Mouse (Mus musculus) CD4-positive helper T cell, adult 2 months (primary cell): ENCODE measurements around the gene Chchd2.
A peak's percentile ranks its signal among the peaks of the same experiment; 100 is the strongest.

Experiments used
- DNase-seq: peaks from one replicate; pipeline ENCODE4 v3.0.0-alpha.2; 2012; ENCODE audit warnings: low read depth, missing footprints, low spot score

The Chchd2 gene

DNA sequence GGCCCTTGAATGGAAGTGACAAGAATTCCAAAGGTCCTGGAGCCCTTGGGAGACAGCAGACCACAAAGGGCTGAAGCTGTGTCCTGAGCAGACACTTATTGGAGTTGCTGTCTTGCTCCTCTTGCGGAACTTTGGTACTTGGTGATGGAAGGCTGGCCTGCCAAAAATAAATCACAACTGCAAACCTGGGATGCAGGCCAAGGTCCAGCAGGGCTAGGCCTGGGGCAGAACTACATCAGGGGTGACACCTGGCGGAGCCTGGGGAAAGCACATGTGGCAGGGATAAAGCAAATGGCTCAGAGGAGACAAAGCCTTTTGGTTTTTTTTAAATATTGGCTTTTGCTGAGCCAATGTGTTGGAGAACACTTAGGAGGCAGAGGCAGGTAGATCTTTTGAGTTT, 8.3 kb downstream of the Chchd2 start:
- no peak for DNase-seq

DNA sequence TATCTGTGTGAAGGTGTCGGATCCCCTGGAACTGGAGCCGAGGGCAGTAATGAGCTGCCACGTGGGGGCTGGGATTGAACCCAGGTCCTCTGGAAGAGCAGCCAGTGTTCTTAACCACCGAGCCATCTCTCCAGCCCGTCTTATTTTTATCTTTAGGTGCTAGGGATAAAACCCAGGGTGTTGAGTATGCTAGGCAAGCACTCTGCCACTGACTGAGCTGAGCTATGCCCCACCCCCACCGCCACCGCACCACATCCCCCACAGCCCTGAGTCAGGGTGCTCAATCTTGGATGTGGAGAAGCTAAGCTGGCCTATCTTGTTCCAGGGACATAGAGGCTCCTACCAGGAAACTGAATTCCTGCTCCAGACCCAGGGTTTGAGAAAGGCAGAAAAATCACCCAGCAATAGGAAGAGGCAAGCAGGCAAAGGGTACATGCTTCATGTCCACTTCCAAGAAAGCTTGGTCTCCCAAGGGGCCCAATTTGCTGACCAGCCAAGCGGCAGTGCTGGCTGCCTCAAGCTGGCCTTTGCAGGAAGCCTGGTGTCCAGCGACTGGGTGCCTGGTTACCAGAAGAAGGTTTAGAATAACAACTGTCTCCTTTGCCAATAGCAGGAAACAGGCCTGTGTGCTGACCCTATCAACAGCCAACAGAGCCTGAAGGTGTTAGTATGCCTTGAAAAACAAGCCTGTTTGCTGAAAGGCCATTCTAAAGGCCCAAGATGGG, 9.4 kb downstream of the Chchd2 start:
- DNase-seq: no peak

DNA sequence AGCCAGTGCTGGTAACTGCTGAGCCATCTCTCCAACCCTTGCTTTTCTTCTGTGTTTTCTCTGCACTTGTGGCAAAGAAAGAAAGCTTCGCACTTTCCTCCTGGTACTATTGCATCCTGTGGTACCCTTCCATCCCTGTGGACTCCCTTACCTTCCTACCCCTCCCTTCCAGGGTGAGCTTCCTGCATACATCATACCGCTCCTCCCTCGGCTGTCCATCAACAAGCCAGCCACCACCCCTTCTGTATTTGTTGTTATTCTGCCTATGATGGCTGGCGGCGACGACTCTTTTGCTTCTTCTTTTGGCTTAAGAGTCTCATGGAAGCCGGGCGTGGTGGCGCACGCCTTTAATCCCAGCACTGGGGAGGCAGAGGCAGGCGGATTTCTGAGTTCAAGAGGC, 12.2 kb downstream of the Chchd2 start:
- DNase-seq: no peak

DNA sequence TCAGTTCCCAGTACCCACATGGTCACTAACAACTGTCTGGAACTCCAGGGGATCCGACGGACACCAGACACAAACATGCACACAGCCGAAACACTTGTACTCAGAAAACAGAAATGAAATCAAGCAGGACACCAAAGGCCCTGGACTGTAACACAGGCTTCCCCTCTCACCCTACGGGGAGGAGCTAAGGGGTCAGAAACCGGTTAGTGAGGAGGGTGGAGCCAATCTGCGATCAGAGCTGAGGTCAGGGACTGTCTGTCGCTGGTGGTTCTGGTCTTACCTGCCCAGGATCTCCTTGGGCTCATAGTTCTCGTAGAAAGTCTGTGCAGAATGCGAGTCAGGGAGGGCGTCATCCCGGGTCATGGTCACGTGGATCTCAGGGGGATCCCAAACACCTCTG, 13.3 kb downstream of the Chchd2 start:
- no peak for DNase-seq

DNA sequence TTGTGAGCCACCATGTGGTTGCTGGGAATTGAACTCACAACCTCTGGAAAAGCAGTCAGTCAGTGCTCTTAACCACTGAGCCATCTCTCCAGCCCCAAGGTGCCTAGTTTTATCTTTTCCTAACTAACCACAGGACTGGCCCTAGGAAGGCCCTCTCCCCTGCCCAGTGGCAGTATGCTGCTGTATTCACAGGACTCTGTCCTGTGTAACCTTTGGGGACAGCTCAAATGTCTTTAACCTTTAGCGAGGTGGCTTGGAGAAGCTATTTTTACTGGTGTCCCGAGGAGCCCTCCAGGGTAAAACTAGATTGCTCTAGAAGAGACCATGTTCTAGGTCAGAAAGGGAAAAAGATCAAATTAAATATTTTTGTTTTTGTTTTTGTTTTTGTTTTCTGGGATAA, 16.0 kb downstream of the Chchd2 start:
- no peak for DNase-seq

DNA sequence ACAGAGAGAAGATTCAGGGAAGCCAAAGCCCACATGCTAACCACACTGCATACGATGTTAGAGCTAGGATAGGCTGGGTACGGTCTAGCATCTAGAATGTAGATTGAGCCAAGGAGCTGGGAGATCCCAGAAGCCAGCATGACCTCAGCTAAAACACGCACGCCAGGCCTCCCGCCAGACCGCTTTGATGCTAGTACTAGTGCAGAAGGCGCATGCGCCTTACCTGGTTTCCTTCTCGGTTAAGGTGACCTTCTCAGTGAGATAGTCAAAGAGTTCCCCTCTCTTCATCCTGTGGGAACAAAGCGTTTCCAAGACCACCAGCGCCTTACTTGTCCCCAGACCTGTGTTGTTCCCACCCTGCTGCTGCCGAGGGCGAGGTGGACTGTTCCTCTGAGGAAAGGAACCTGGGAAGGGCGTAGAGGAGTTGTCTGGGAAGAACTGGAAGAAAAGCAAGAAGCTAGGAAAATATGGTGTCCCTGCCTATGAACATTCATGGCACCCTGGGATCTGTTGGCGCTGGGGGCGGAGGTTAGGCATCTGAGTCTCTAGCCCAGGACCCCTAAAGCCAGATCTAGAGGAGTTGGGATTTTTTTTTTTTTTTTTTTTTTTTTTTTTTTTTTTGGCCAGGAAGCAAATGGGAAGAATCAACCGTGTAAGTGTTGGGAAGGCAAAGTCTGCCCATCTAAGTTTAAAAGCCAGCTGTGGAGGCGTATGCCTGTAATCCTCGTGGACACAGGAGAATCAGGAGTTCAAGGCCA, 17.9 kb downstream of the Chchd2 start:
- no peak for DNase-seq

DNA sequence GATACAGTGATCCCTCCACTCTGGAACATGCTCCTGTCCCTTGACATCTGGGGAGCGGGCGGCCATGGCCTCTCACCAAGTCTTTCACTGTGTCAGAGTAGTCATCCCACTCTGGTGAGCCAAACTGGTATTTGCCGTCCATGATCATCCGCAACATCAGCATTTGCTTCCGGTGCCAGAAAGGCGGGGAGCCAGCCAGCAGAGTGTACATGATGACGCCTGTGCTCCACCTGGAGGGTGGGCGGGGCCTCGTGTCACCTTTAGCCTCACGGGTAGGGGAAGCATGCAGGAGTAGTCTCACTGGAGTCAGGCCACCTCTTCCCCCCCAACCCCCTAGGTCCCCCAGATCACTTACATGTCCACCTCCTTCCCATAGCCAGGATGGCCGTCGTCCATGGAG, 21.4 kb downstream of the Chchd2 start:
- DNase-seq: no peak

DNA sequence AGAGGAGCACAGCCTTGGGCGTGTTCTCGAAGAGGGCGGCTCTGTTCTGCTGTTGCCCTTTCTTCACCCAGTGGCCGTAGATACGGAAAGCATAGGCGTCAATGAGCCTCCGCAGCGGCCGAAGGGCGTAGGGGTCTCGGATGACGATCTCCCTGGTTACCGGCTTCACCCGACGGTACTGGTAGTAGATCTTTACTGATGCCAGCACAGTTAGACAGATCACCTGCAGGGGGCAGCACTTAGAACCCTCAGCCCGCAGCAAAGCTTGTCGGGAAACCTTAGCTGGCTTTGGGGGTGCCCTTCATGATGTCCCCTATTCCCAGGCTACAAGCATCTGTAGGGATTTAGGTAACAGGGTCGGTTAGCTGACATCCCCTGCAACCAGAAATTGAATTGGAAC, 22.8 kb downstream of the Chchd2 start:
- no peak for DNase-seq

DNA sequence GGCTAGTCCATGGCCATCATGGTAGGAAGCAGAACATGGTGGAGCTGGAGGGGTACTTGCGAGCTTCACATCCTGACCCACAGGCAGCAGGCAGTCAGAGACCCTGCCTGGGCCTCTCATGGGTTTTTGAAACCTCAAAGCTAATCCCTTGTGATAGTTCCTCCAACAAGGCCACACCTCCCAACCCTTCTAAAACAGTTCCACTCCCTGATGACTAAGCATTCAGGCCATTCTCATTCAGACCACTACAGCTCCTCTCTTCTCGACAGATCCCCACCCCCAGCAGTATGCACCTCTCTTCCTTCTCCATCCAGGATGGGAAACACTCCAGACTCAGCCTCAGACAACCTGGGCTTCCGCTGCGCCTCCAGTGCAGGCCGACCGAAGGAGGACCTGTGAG, 24.9 kb downstream of the Chchd2 start:
- no peak for DNase-seq

DNA sequence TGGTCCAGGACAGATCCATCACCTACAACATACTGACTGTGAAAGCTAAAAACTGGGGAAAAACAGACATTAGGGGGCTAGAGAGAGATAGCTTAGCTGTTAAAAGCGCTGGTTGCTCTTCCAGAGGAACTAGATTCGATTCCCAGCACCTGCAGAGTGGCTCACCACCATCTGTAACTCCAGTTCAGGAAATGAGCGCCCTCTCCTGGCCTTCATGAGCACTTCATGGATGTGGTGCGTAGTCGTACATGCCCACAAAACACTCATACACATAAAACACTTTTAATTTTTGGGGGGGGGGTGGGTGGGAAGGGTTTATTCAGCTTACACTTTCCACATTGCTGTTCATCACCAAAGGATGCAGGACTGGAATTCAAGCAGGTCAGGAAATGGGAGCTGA, 30.9 kb downstream of the Chchd2 start:
- no peak for DNase-seq

DNA sequence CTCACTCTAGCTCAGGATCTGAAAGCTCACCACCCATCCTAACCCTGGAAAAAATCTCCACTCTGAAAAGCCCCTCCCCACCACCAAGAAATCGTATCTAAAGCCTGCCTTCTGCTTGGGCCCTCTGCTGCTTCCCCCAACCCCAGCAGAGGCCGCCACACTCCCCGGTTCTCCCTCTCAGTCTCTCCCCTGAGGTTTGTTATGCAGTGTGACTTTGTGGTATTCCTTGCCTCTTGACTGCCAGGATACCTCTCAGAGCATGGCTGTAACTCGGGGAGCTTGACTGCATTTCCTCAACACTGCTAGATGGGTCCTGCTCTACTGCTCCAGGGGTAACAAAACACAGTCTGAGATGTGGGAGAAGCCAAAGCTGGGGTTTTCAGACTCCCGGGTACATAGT, 32.1 kb downstream of the Chchd2 start:
- DNase-seq: no peak

DNA sequence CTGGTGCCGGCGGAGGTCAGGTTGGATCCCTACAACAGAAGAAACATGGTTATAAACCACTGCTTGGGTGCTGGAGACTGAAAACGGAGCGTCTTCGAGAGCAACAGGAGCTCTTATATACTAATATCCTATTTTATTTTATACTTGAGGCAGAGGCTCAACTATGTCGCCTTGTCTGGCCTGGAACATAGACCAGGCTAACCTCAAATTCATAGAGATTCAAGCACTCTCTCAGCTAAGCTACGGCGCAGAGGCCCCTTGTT, 39.8 kb downstream of the Chchd2 start:
- DNase-seq: no peak

DNA sequence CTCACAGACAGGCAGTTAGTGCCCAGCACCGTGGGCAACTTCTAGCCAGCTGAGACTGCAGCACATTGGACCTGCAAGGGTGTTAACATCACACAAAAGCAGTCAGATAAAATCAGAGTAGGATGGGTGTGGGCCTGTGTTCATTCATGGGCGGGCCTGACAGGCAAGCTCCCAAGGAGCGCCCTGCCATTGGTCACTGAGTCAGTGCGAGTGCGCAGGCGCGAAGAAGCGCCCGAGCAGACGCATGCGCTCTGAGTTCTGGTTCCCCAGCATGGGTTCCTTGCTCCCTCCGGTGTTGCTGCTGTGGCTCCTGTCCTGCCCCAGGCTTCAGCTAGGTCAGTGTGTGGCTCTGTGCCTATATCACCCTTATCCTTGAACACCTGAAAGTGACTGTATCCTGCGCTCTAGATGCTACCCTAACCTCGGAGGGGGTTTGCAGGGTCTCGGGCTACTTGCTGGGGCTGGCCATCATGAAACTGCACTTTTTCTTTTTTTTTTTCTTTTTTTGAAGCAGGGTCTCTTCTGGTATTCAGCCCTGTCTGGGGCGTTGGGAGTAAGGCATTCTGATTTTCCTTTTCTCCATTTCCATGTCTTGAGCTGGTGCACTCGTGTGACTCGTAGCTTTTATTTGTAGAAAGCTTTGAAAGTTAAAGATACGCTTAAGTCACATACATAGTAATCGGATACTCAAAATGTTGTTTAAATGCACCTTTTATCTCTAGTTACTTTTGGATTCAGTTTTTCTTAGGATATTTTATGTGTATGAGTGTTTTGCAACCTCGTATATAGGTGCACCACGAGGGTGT, 40.3 kb downstream of the Chchd2 start, which contains the start of gene Sumf2:
Gene Sumf2, plus strand, starts transcription at position 235 of the 806 bp plus-strand sequence.
- peak; percentile 97 for DNase-seq

DNA sequence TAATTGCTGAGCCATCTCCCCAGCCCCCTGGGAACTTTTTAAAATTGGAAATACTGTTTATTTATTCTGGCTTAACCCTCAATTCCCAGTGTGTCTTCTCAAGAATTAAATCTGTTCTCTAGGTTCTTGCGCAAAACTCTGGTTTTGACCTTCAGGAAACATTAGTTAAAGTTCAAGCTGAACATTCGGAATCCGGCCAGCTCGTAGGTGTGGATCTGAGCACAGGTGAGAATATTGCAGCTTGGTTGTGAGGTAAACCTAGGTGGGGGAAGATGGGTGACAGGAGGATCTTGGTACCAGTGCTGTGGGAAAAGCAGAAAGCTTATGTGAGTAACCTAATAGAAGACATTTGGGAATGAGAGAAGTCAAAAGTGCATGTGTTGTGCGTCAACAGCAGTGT, 42.4 kb downstream of the Chchd2 start:
- no peak for DNase-seq
